Mouse (Mus musculus) forebrain, embryonic 16.5 days (tissue): ENCODE data around the gene Slc1a3. TPM values are rescaled to one million over a fixed set of nuclear protein-coding genes. Genes with fewer than 3 reads are reported as not detected.

Experiments
- ATAC-seq: fragments of 200-750 bp; cut with Nextera tagmentation; 2 replicates; pipeline ENCODE4 v1.8.0; 2017; ENCODE audit warnings: mild to moderate bottlenecking, moderate library complexity
- H3K27ac ChIP-seq: fragments of 300-500 bp; sonication (generic); 2 replicates; pipeline ENCODE4 v1.5.1; 2014; ENCODE audit warnings: low read length, control low read depth
- H3K27me3 ChIP-seq: fragments of 300-500 bp; sonication (generic); replicated peaks from 2 replicates; pipeline ENCODE4 v1.6.1; 2014; ENCODE audit warnings: low read length; ENCODE audit not compliant: control insufficient read depth, insufficient read depth
- H3K36me3 ChIP-seq: fragments of 300-500 bp; sonication (generic); 2 replicates; pipeline ENCODE4 v1.6.1; 2014; ENCODE audit not compliant: control insufficient read depth, insufficient read depth
- H3K4me1 ChIP-seq: fragments of 300-500 bp; sonication (generic); replicated peaks from 2 replicates; pipeline ENCODE4 v1.6.1; 2014; ENCODE audit warnings: low read length; ENCODE audit not compliant: control insufficient read depth, insufficient read depth
- H3K4me2 ChIP-seq: fragments of 300-500 bp; sonication (generic); 2 replicates; pipeline ENCODE4 v1.6.1; 2014; ENCODE audit warnings: mild to moderate bottlenecking, low read length, control low read depth
- H3K4me3 ChIP-seq: fragments of 300-500 bp; sonication (generic); replicated peaks from 2 replicates; pipeline ENCODE4 v1.5.1; 2014; ENCODE audit warnings: mild to moderate bottlenecking, low read length, control low read depth
- H3K9ac ChIP-seq: fragments of 300-500 bp; sonication (generic); replicated peaks from 2 replicates; pipeline ENCODE4 v1.6.1; 2014; ENCODE audit warnings: low read depth, low read length, control low read depth
- H3K9me3 ChIP-seq: fragments of 300-500 bp; sonication (generic); 2 replicates; pipeline ENCODE4 v1.6.1; 2016; ENCODE audit warnings: low read length; ENCODE audit not compliant: control insufficient read depth
- WGBS: fragments of 180-500 bp; shearing (Covaris S2); extraction: QIAGEN DNeasy Blood & Tissue Kit; methylation state at CpG from one replicate; pipeline ENCODE4 v1.1.7; 2014; 5-methylcytosine and 5-hydroxymethylcytosine counted together
- polyA plus RNA-seq: library from polyadenylated mRNA; unstranded; fragments of >200 nt; fragmentation: Nextera tagmentation; extraction: Ambion mirVana; gene quantifications from 2 replicates; pipeline ENCODE4 v1.2.1, GENCODE M21; 2015

Gene Slc1a3
- polyA plus RNA-seq, 1 experiment from 2014 or later: 122 TPM

DNA sequence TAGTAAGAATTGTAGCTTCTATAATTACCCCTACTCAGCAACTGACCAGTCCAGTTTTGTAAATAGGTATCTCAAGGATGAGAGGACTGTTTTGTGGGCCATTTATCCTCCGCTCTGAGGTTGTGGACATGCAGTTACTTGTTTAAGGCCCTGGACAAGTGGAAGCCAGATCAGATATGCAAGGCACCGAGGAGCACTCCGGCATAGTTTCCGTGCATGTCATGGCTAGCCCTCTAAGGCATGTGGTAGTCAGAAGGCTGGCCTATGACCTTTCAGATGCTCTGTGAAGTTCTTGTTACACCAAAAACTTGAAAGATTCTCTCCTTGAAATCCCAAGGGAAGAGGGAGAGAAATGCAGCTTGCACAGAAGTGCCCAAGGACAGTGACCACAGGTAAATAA, 23.7 kb downstream of the Slc1a3 start:
- 0 out of 2 replicates have a peak, but pooled peaks cover 3% of the 10 kb centered on the region for H3K4me1 ChIP-seq
- 95% methylated on average over 4 of the region's 4 CpGs for WGBS
- no peak for ATAC-seq
- no peak overlapping the region for H3K9ac ChIP-seq
- H3K36me3 ChIP-seq: no peaks in the 10 kb centered on the region; the same call in 1 of the 2 replicates
- no peaks in the 10 kb centered on the region for H3K27me3 ChIP-seq
- no peak overlapping the region for H3K4me3 ChIP-seq
- H3K9me3 ChIP-seq: no peaks in the 10 kb centered on the region
- no peak overlapping the region for H3K4me2 ChIP-seq
- H3K27ac ChIP-seq: no peak overlapping the region

DNA sequence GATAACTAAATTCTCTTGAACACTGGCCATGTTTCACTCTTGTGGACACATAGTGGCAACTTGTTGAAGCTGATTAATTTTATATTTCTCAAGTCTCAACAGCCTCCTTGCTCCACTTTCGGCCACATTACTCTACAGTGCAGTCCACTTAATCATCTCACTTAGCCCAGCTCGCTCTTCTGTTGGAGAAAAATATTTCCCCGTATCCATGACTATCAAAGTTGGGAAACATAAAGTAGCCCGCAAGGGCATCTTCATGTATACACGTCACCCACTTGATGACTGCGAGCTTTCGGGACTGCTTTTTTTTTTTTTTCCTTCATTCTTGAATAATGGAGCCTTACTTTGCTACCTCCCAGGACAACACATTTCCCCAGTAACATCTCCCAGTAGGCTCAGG, 25.1 kb downstream of the Slc1a3 start:
- H3K9me3 ChIP-seq: no peaks in the 10 kb centered on the region
- H3K27ac ChIP-seq: no peak overlapping the region
- no peak for ATAC-seq
- 90% methylated on average over 7 of the region's 7 CpGs for WGBS
- H3K27me3 ChIP-seq: no peaks in the 10 kb centered on the region
- H3K4me1 ChIP-seq: 0 out of 2 replicates have a peak, but pooled peaks cover 3% of the 10 kb centered on the region
- no peak overlapping the region for H3K4me3 ChIP-seq
- no peak overlapping the region for H3K9ac ChIP-seq
- H3K36me3 ChIP-seq: no peaks in the 10 kb centered on the region; the same call in 1 of the 2 replicates
- H3K4me2 ChIP-seq: no peak overlapping the region

DNA sequence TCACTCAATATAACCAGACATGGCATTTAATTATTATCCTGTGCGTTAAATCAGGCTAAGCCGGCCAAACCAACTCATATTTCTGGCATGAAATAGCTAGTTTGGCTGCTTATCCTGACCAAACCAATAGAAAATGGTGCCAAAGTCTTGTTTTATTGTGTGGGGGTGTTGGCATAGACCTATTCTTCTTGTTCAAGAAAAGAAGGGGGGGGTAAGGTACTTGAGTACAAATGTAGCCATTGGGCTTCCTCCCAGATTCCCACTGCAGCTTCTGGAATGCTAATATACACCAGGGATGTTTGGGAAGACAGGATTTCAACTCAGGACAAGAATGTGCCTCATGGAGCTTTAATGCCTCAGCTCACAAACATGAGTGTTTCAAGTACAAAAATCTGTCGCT, 26.3 kb downstream of the Slc1a3 start:
- Histone ChIP-seq H3K9me3 (no peaks in the 10 kb centered on the region), H3K4me3 (no peak overlapping the region), H3K9ac (no peak overlapping the region), H3K27ac (no peak overlapping the region), H3K4me1 (0 out of 2 replicates have a peak, but pooled peaks cover 3% of the 10 kb centered on the region), H3K27me3 (no peaks in the 10 kb centered on the region), H3K36me3 (no peaks in the 10 kb centered on the region; the same call in 1 of the 2 replicates), H3K4me2 (no peak overlapping the region)
- WGBS: 59% methylated on average over 3 of the region's 3 CpGs
- peak; percentile 57; the same call in 1 of the 2 replicates for ATAC-seq

DNA sequence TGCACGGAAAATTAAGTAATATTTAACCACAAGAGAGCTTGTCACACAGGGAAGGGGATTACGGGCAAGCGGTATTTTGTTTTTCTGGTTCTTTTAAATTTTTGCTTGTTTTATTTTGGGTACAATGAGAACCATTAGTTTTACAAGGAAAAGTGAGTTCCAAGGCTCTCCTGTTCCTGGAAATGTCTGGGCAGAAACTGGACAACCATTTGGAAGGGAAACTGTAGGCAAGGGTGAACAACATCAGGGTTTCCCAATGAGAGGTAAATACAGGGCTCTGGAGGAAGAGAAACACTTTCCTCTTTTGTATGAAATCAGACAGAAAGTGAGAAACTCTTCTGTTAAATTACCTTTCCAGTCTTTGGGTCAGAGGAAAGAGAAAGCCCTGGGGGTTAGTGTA, 27.7 kb downstream of the Slc1a3 start:
- H3K27me3 ChIP-seq: no peaks in the 10 kb centered on the region
- no peaks in the 10 kb centered on the region for H3K9me3 ChIP-seq
- H3K27ac ChIP-seq: no peak overlapping the region
- ATAC-seq: no peak
- H3K36me3 ChIP-seq: no peaks in the 10 kb centered on the region; the same call in 1 of the 2 replicates
- H3K9ac ChIP-seq: no peak overlapping the region
- 0 out of 2 replicates have a peak, but pooled peaks cover 3% of the 10 kb centered on the region for H3K4me1 ChIP-seq
- no peak overlapping the region for H3K4me3 ChIP-seq
- 94% methylated on average over 3 of the region's 3 CpGs for WGBS
- no peak overlapping the region for H3K4me2 ChIP-seq

DNA sequence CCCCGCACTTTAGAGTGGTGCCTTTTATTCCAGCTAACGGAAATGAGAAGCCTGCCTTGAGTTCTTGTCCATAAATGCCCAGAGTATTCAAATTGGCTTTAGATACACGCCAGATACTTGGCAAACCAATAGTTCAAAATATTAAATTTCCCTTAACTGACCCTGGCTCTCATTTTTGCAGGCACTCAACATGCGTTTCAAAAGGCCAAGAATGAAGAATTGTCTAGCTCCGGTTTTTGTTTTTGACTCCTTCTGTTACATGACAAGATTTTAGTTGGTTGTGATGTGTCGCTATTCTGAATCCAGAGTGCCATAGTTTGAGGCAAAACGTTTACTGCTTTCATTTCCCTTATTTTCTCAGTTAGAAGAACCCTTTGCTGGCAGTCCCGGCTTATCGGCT, 28.1 kb downstream of the Slc1a3 start:
- no peak overlapping the region for H3K27ac ChIP-seq
- H3K4me2 ChIP-seq: no peak overlapping the region
- no peak overlapping the region for H3K4me3 ChIP-seq
- H3K9ac ChIP-seq: no peak overlapping the region
- WGBS: 81% methylated on average over 9 of the region's 9 CpGs
- no peaks in the 10 kb centered on the region for H3K9me3 ChIP-seq
- no peaks in the 10 kb centered on the region; the same call in 1 of the 2 replicates for H3K36me3 ChIP-seq
- no peak for ATAC-seq
- H3K4me1 ChIP-seq: 0 out of 2 replicates have a peak, but pooled peaks cover 3% of the 10 kb centered on the region
- no peaks in the 10 kb centered on the region for H3K27me3 ChIP-seq

DNA sequence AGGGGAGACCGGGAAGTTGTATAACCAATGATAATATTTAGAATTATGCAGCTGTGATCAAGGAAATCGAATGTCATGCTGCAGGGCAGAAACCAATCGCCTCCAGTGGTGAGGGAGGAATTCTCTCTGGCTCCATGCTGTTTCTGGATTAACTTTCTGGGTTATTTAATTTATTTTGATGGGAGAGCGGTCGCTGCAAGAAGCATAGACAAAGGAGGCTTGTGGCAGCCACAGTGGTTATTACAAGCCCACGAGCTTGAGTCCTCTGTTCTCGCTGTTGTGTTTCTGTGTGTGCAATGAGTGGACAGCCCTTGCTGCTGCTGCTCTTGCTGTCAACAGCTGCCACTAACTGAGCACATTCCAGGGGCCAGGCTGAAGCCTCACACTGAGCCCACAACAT, 28.6 kb downstream of the Slc1a3 start:
- H3K4me2 ChIP-seq: no peak overlapping the region
- 64% methylated on average over 7 of the region's 7 CpGs for WGBS
- no peak for ATAC-seq

DNA sequence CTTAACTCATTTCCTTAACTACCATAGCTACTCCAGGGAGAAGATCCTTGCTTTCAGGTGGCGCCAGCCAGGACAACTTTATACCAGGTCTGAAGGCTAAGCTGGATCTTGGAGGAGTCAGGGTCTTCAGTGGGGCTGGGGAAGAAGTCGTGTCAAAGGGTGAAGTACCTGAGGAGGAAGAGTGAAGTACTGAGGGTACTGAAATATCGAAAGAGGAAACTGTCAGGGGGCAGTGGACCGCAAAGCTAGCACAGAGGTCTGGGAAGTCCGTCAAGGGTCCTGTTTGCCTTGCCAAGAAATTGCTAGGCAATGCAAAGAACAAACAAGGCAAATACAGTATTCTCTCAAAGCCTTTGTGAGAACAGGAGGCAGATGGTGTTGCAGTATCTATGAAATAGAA, 29.6 kb downstream of the Slc1a3 start:
- ATAC-seq: no peak
- WGBS: 90% methylated on average over 5 of the region's 5 CpGs
- Histone ChIP-seq H3K27me3 (no peaks in the 10 kb centered on the region), H3K4me2 (no peak overlapping the region), H3K4me3 (no peak overlapping the region), H3K9me3 (no peaks in the 10 kb centered on the region), H3K4me1 (0 out of 2 replicates have a peak, but pooled peaks cover 3% of the 10 kb centered on the region), H3K9ac (no peak overlapping the region), H3K27ac (no peak overlapping the region), H3K36me3 (no peaks in the 10 kb centered on the region)

More for the DNA sequence above, 28.6 kb downstream of the Slc1a3 start:
- Histone ChIP-seq H3K9me3 (no peaks in the 10 kb centered on the region), H3K9ac (no peak overlapping the region), H3K4me3 (no peak overlapping the region), H3K27ac (no peak overlapping the region), H3K36me3 (no peaks in the 10 kb centered on the region; the same call in 1 of the 2 replicates), H3K27me3 (no peaks in the 10 kb centered on the region), H3K4me1 (0 out of 2 replicates have a peak, but pooled peaks cover 3% of the 10 kb centered on the region)

DNA sequence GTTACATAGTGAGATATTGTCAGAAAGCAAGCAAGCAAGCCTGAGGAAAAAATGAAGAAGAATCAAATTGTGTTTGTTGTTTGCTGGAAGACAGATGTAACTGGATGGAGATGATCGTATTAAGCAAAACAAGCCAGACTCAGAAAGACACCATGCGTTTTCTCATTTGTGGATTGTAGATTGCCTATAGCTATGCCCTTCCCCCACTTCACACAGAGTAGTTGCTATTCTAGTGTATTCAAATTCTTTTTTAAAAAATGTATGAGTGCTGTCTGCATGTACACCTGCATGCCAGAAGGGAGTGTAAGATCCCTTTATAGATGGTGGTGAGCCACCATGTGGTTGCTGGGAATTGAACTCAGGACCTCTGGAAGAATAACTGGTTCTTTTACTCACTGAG, 33.6 kb downstream of the Slc1a3 start:
- Histone ChIP-seq H3K9ac (no peak overlapping the region), H3K4me3 (no peak overlapping the region), H3K4me2 (no peak overlapping the region), H3K36me3 (no peaks in the 10 kb centered on the region), H3K9me3 (no peaks in the 10 kb centered on the region), H3K27ac (no peak overlapping the region), H3K27me3 (no peaks in the 10 kb centered on the region), H3K4me1 (no peaks in the 10 kb centered on the region)
- 99% methylated on average over 2 of the region's 2 CpGs for WGBS
- no peak for ATAC-seq

DNA sequence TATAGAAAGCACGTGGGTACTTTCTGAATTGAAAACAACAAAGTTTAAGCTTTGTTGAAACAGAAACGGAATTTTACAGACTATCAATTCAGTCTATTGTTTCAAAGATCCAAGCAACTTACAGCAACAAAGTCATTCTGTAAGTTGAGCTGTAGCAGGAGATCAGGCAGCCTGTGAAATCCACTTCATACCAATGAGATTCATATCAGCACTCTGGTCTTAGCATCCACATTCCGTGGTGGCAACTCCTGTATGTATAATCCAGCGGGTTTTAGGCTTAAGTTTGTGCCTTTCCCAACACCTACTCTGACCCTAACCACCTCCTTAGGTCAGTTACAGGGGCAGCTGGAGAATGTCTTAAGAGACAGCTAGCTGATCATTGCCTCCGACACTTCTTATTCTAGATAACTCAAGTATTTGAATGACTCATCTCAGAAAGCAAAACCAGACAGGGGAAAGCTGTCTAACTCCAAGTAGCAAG, 34.3 kb downstream of the Slc1a3 start:
- Histone ChIP-seq H3K36me3 (no peaks in the 10 kb centered on the region), H3K4me1 (no peaks in the 10 kb centered on the region), H3K4me3 (no peak overlapping the region), H3K4me2 (no peak overlapping the region), H3K9me3 (no peaks in the 10 kb centered on the region), H3K9ac (no peak overlapping the region), H3K27me3 (no peaks in the 10 kb centered on the region), H3K27ac (no peak overlapping the region)
- WGBS: 63% methylated on average over 5 of the region's 5 CpGs
- ATAC-seq: no peak

DNA sequence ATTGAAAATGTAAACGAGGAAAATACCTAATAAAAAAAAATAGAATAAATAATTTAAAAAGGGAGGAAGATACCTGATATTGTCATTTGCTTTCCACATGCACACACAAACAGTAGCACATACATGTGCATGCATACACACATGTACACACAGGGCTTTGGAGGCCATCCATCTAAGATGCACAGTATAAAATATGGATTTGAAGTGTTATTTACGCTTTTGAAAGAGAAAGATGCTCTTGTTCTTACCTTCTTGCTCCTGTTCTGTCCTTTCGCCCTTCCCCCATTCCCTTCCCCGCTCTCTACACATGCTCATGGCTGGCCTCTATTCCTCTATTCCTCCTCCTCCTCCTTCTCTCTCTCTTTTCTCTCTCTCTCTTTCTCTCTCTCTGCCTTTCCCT, 34.9 kb downstream of the Slc1a3 start:
- Histone ChIP-seq H3K9me3 (no peaks in the 10 kb centered on the region), H3K36me3 (no peaks in the 10 kb centered on the region), H3K4me2 (no peak overlapping the region), H3K4me3 (no peak overlapping the region), H3K9ac (no peak overlapping the region), H3K4me1 (no peaks in the 10 kb centered on the region), H3K27me3 (no peaks in the 10 kb centered on the region), H3K27ac (no peak overlapping the region)
- ATAC-seq: no peak
- WGBS: 95% methylated on average over 4 of the region's 4 CpGs
